Mouse (Mus musculus) left cerebral cortex, postnatal 14 days (tissue): Measurements from ENCODE around the gene Abl1. TPM values are rescaled to one million over a fixed set of nuclear protein-coding genes. Genes with fewer than 3 reads are reported as not detected.

Source experiments
- DNase-seq, 2 experiments: peaks; one replicate each; pipeline ENCODE4 v3.0.0; 2021 to 2022; ENCODE audit warnings: low spot score in 2 of 2, mixed read lengths in 1 of 2
- intact Hi-C: fragments of 180-260 bp; cut with DNase I; formaldehyde crosslinking; loops from one replicate; pipeline ENCODE4 v1.15.1; 2025
- total RNA-seq, 2 experiments: library from RNA; stranded (reverse); gene quantifications; 2 replicates each; pipeline ENCODE4 v1.2.3; 2021

Abl1 gene
- total RNA-seq, 2 experiments from 2014 or later: 37.4 to 39.6 TPM

GRCm38 (mm10) chr2:31767815-31768214, 79.6 kb downstream of the Abl1 start:
- DNase-seq: no peak
- intact Hi-C loops: no loop called here

- no peak for DNase-seq
- intact Hi-C loops: no loop called here
Observed at GRCm38 (mm10) chr2:31769115-31769514, 80.9 kb downstream of the Abl1 start.

GRCm38 (mm10) chr2:31769631-31770111, 81.5 kb downstream of the Abl1 start:
- no peak for DNase-seq
- intact Hi-C loops: no loop called here

GRCm38 (mm10) chr2:31770781-31771441, 82.7 kb downstream of the Abl1 start:
- intact Hi-C loops: no loop called here
- DNase-seq: no peak

GRCm38 (mm10) chr2:31776479-31776878, 88.3 kb downstream of the Abl1 start:
- intact Hi-C loops: no loop called here
- no peak for DNase-seq

- no peak for DNase-seq
- intact Hi-C loops: no loop called here
Observed at GRCm38 (mm10) chr2:31779258-31779657, 91.1 kb downstream of the Abl1 start.

- DNase-seq: no peak
- intact Hi-C loops: loop anchor here (10.0 kb wide), 1 partner anchor 298 kb away; no protein-coding TSS in a partner anchor
Observed at GRCm38 (mm10) chr2:31782958-31783602, 94.9 kb downstream of the Abl1 start.

GRCm38 (mm10) chr2:31785074-31785473, 96.9 kb downstream of the Abl1 start:
- intact Hi-C loops: loop anchor here (1.0 to 10.0 kb wide), 2 partner anchors 102 to 300 kb away; no protein-coding TSS in a partner anchor
- DNase-seq: peak; percentile 91 to 94

GRCm38 (mm10) chr2:31787029-31787428, 98.9 kb downstream of the Abl1 start:
- intact Hi-C loops: loop anchor here (1.0 to 10.0 kb wide), 2 partner anchors 97 to 302 kb away; no protein-coding TSS in a partner anchor
- peak; percentile 76 to 82 for DNase-seq

GRCm38 (mm10) chr2:31788227-31788626, 100.1 kb downstream of the Abl1 start:
- no peak for DNase-seq
- intact Hi-C loops: loop anchor here (10.0 kb wide), 1 partner anchor 303 kb away; no protein-coding TSS in a partner anchor

- DNase-seq: no peak
- intact Hi-C loops: loop anchor here (10.0 kb wide), 1 partner anchor 304 kb away; no protein-coding TSS in a partner anchor
Observed at GRCm38 (mm10) chr2:31789215-31789614, 101.0 kb downstream of the Abl1 start.

- intact Hi-C loops: no loop called here
- DNase-seq: no peak
Observed at GRCm38 (mm10) chr2:31790728-31791251, 102.6 kb downstream of the Abl1 start.

- intact Hi-C loops: no loop called here
- DNase-seq: no peak
Observed at GRCm38 (mm10) chr2:31791260-31791659, 103.1 kb downstream of the Abl1 start.

GRCm38 (mm10) chr2:31792611-31793010, 104.4 kb downstream of the Abl1 start:
- intact Hi-C loops: no loop called here
- DNase-seq: no peak

GRCm38 (mm10) chr2:31796943-31797342, 108.8 kb downstream of the Abl1 start:
- intact Hi-C loops: no loop called here
- no peak for DNase-seq

- intact Hi-C loops: no loop called here
- no peak for DNase-seq
Observed at GRCm38 (mm10) chr2:31801416-31801815, 113.2 kb downstream of the Abl1 start.

GRCm38 (mm10) chr2:31802811-31803210, 114.6 kb downstream of the Abl1 start:
- intact Hi-C loops: no loop called here
- DNase-seq: no peak

- intact Hi-C loops: no loop called here
- DNase-seq: no peak
Observed at GRCm38 (mm10) chr2:31803480-31803879, 115.3 kb downstream of the Abl1 start.

- intact Hi-C loops: no loop called here
Observed at GRCm38 (mm10) chr2:31806639-31807382, 118.6 kb downstream of the Abl1 start.

More at GRCm38 (mm10) chr2:31806639-31807382, 118.6 kb downstream of the Abl1 start:
- DNase-seq: no peak
